Mouse (Mus musculus): ENCODE data around the gene Ppia. TPM values are rescaled to one million over a fixed set of nuclear protein-coding genes. Genes with fewer than 3 reads are reported as not detected.
"Not testable (repeated sequence)": the region's sequence is repeated elsewhere in the genome, so short reads cannot be mapped to it uniquely, and the experiment has no call there.

The Ppia gene
- total RNA-seq (2021), result 100 to 1,000 TPM; 304 to 328 TPM
- polyA plus RNA-seq (2012; rRNA removed), result 298 and 449 TPM in 2 replicates
- long read RNA-seq, transcript Ppia-202 (5 exons, 1,170 nt), result major isoform, 162 of 167 reads
- long read RNA-seq, partial matches to known transcripts, result 1 of 167 reads
- long read RNA-seq, other reads (novel, unspliced or antisense), result 4 of 167 reads

GRCm38 (mm10) chr11:6414751-6415550, at the start of gene Ppia:
Gene Ppia (plus strand): TSS chr11:6415443.
- no peaks in the 10 kb centered on the region for H3K27me3 ChIP-seq (ENCODE audit: control insufficient read depth, insufficient read depth, low read length)
- peak within 1 kb of the TSS; percentile 84 for H3K4me3 ChIP-seq
- H3K9ac ChIP-seq (ENCODE audit: low read depth, low read length), result peak within 1 kb of the TSS; percentile 85
- 19% methylated on average over 21 of the region's 21 CpGs for WGBS
- H3K4me1 ChIP-seq (ENCODE audit: control insufficient read depth, insufficient read depth, low read length), result peaks cover 8% of the 10 kb centered on the region
- DNase-seq, result peak in 1 of 2 experiments; percentile 36
- TF ChIP-seq EP300 (IDR thresholded peaks at IDR 0.05; ENCODE audit: insufficient read depth, low read depth, low read length) (no peak), POLR2A (IDR thresholded peaks at IDR 0.05; ENCODE audit: insufficient read depth, low read depth, low read length) (no peak), CTCF (IDR thresholded peaks at IDR 0.05) (no peak)
- intact Hi-C loops (cut with DNase I), result no loop called here
- peaks cover 26% of the 10 kb centered on the region for H3K36me3 ChIP-seq (ENCODE audit: control insufficient read depth, insufficient read depth, low read length)
- no peaks in the 10 kb centered on the region for H3K79me2 ChIP-seq (replicated peaks; ENCODE audit: control insufficient read depth, insufficient read depth, low read length)
- H3K27ac ChIP-seq, result peak within 1 kb of the TSS; percentile 96

GRCm38 (mm10) chr11:6365885-6366284, 49.4 kb upstream of the Ppia start:
- peak; percentile 76 to 85 for DNase-seq

GRCm38 (mm10) chr11:6366434-6366833, 48.8 kb upstream of the Ppia start:
- H3K36me3 ChIP-seq (ENCODE audit: control insufficient read depth, insufficient read depth, low read length), result no peaks in the 10 kb centered on the region
- peaks cover 1% of the 10 kb centered on the region; the same call in 1 of the 2 replicates for H3K4me1 ChIP-seq (ENCODE audit: control insufficient read depth, insufficient read depth, low read length)
- DNase-seq, result no peak
- WGBS, result 48% methylated on average over 6 of the region's 6 CpGs
- no peak for TF ChIP-seq POLR2A (IDR thresholded peaks at IDR 0.05; ENCODE audit: insufficient read depth, low read depth, low read length)
- TF ChIP-seq CTCF (IDR thresholded peaks at IDR 0.05), result no peak
- no peak for TF ChIP-seq EP300 (IDR thresholded peaks at IDR 0.05; ENCODE audit: insufficient read depth, low read depth, low read length)
- no peaks in the 10 kb centered on the region for H3K79me2 ChIP-seq (replicated peaks; ENCODE audit: control insufficient read depth, insufficient read depth, low read length)
- intact Hi-C loops (cut with DNase I), result loop anchor here (2.0 to 10.0 kb wide), 2 partner anchors 44 to 258 kb away; partner anchors contain the start of gene Tbrg4
- H3K27ac ChIP-seq, result no peak overlapping the region
- H3K4me3 ChIP-seq, result no peak overlapping the region
- no peaks in the 10 kb centered on the region for H3K27me3 ChIP-seq (ENCODE audit: control insufficient read depth, insufficient read depth, low read length)
- H3K9ac ChIP-seq (ENCODE audit: low read depth, low read length), result no peak overlapping the region

More at GRCm38 (mm10) chr11:6365885-6366284, 49.4 kb upstream of the Ppia start:
- no peaks in the 10 kb centered on the region for H3K36me3 ChIP-seq (ENCODE audit: control insufficient read depth, insufficient read depth, low read length)
- peaks cover 1% of the 10 kb centered on the region; the same call in 1 of the 2 replicates for H3K4me1 ChIP-seq (ENCODE audit: control insufficient read depth, insufficient read depth, low read length)
- intact Hi-C loops (cut with DNase I), result loop anchor here (2.0 to 10.0 kb wide), 2 partner anchors 45 to 259 kb away; partner anchors contain the start of gene Tbrg4
- peak overlapping the region; percentile 32; the same call in 1 of the 2 replicates for H3K27ac ChIP-seq
- WGBS, result 6% methylated on average over 11 of the region's 11 CpGs
- TF ChIP-seq EP300 (IDR thresholded peaks at IDR 0.05; ENCODE audit: insufficient read depth, low read depth, low read length), result peak; percentile 89
- peak; percentile 44; the same call in 1 of the 2 replicates for TF ChIP-seq POLR2A (IDR thresholded peaks at IDR 0.05; ENCODE audit: insufficient read depth, low read depth, low read length)
- TF ChIP-seq CTCF (IDR thresholded peaks at IDR 0.05), result peak; percentile 88
- H3K79me2 ChIP-seq (replicated peaks; ENCODE audit: control insufficient read depth, insufficient read depth, low read length), result no peaks in the 10 kb centered on the region
- H3K27me3 ChIP-seq (ENCODE audit: control insufficient read depth, insufficient read depth, low read length), result no peaks in the 10 kb centered on the region
- no peak overlapping the region; the same call in 1 of the 2 replicates for H3K4me3 ChIP-seq
- H3K9ac ChIP-seq (ENCODE audit: low read depth, low read length), result no peak overlapping the region

GRCm38 (mm10) chr11:6367156-6367555, 48.1 kb upstream of the Ppia start:
- H3K4me1 ChIP-seq (ENCODE audit: control insufficient read depth, insufficient read depth, low read length), result peaks cover 1% of the 10 kb centered on the region; the same call in 1 of the 2 replicates
- no peak overlapping the region for H3K27ac ChIP-seq
- DNase-seq, result no peak
- intact Hi-C loops (cut with DNase I), result loop anchor here (2.0 to 10.0 kb wide), 2 partner anchors 44 to 258 kb away; partner anchors contain the start of gene Tbrg4
- H3K4me3 ChIP-seq, result no peak overlapping the region
- H3K79me2 ChIP-seq (replicated peaks; ENCODE audit: control insufficient read depth, insufficient read depth, low read length), result no peaks in the 10 kb centered on the region
- TF ChIP-seq CTCF (IDR thresholded peaks at IDR 0.05) (no peak), EP300 (IDR thresholded peaks at IDR 0.05; ENCODE audit: insufficient read depth, low read depth, low read length) (no peak), POLR2A (IDR thresholded peaks at IDR 0.05; ENCODE audit: insufficient read depth, low read depth, low read length) (no peak)
- WGBS, result 89% methylated on average over 4 of the region's 4 CpGs
- H3K9ac ChIP-seq (ENCODE audit: low read depth, low read length), result no peak overlapping the region
- no peaks in the 10 kb centered on the region for H3K27me3 ChIP-seq (ENCODE audit: control insufficient read depth, insufficient read depth, low read length)
- H3K36me3 ChIP-seq (ENCODE audit: control insufficient read depth, insufficient read depth, low read length), result no peaks in the 10 kb centered on the region

- not testable (repeated sequence) for H3K79me2 ChIP-seq (replicated peaks; ENCODE audit: control insufficient read depth, insufficient read depth, low read length); H3K4me3 ChIP-seq; H3K9ac ChIP-seq (ENCODE audit: low read depth, low read length); H3K27ac ChIP-seq; H3K27me3 ChIP-seq (ENCODE audit: control insufficient read depth, insufficient read depth, low read length); DNase-seq; H3K4me1 ChIP-seq (ENCODE audit: control insufficient read depth, insufficient read depth, low read length); H3K36me3 ChIP-seq (ENCODE audit: control insufficient read depth, insufficient read depth, low read length)
- 76% methylated on average over 5 of the region's 5 CpGs for WGBS
- intact Hi-C loops (cut with DNase I), result loop anchor here (2.0 to 10.0 kb wide), 2 partner anchors 43 to 257 kb away; partner anchors contain the start of gene Tbrg4
Observed at GRCm38 (mm10) chr11:6367986-6368385, 47.3 kb upstream of the Ppia start.
